In genomic region chrX:13251683-13252082, GRCm38 (mm10) we compare ENCODE assay signal across 33 mouse cellular contexts.
"Had no signal": no experiment of that assay in that cellular context is flagged by ENCODE, and none has a peak within 500 bp of the region (broad histone marks: within the 10 kb centered on the region; RNA-seq: fewer than 3 reads in every experiment).

No protein-coding gene starts in this region.

- DNase-seq: heart, postnatal 10 days; heart, postnatal 36 days; heart, postnatal 4 days; kidney, adult 11 months; kidney, adult 18-20 months; kidney, adult 2 months; kidney, adult 8-10 months; kidney, adult 9 months; kidney, postnatal 10 days; kidney, postnatal 14 days; kidney, postnatal 25 days; kidney, postnatal 36 days; kidney, postnatal 4 days; layer of hippocampus, adult 9-11 months had no signal

- H3K27ac ChIP-seq: heart, embryonic 10.5 days; heart, embryonic 13.5 days; heart, embryonic 15.5 days; hindbrain, embryonic 10.5 days; hindbrain, embryonic 12.5 days; hindbrain, embryonic 13.5 days; hindbrain, embryonic 14.5 days; hindbrain, embryonic 15.5 days; hindbrain, postnatal 0 days; intestine, embryonic 15.5 days; kidney, embryonic 15.5 days; kidney, postnatal 0 days; layer of hippocampus, adult 2 months had no signal

- ATAC-seq: hindbrain, embryonic 16.5 days; hindbrain, postnatal 0 days; inflammation-experienced regulatory T-cells, adult 6 months; intestine, embryonic 15.5 days; intestine, embryonic 16.5 days; intestine, postnatal 0 days had no signal

- H3K9me3 ChIP-seq: heart, embryonic 10.5 days; heart, embryonic 12.5 days; heart, embryonic 13.5 days; heart, embryonic 15.5 days; hindbrain, embryonic 10.5 days; hindbrain, embryonic 12.5 days; hindbrain, embryonic 13.5 days; hindbrain, embryonic 15.5 days; intestine, embryonic 15.5 days; kidney, embryonic 15.5 days had no signal

- H3K27me3 ChIP-seq: intestine, embryonic 15.5 days had no signal

- H3K9ac ChIP-seq: heart, embryonic 12.5 days; heart, embryonic 13.5 days; heart, embryonic 15.5 days; hindbrain, embryonic 12.5 days; hindbrain, embryonic 13.5 days; hindbrain, embryonic 14.5 days; hindbrain, embryonic 15.5 days; intestine, embryonic 15.5 days; kidney, embryonic 15.5 days had no signal

- H3K36me3 ChIP-seq: heart, embryonic 10.5 days; heart, embryonic 12.5 days; heart, embryonic 13.5 days; heart, embryonic 15.5 days; hindbrain, embryonic 10.5 days; hindbrain, embryonic 12.5 days; hindbrain, embryonic 13.5 days; hindbrain, embryonic 15.5 days; intestine, embryonic 15.5 days; kidney, embryonic 15.5 days had no signal

- H3K4me1 ChIP-seq: heart, embryonic 10.5 days; heart, embryonic 12.5 days; heart, embryonic 13.5 days; heart, embryonic 15.5 days; hindbrain, embryonic 10.5 days; hindbrain, embryonic 12.5 days; hindbrain, embryonic 13.5 days; hindbrain, embryonic 15.5 days; intestine, embryonic 15.5 days; kidney, embryonic 15.5 days had no signal

- H3K4me3 ChIP-seq: heart, embryonic 10.5 days; heart, embryonic 12.5 days; heart, embryonic 13.5 days; heart, embryonic 15.5 days; hindbrain, embryonic 10.5 days; hindbrain, embryonic 12.5 days; hindbrain, embryonic 13.5 days; hindbrain, embryonic 15.5 days; intestine, embryonic 15.5 days; kidney, embryonic 15.5 days; layer of hippocampus, adult 2 months had no signal

- H3K4me2 ChIP-seq: heart, embryonic 11.5 days; heart, embryonic 12.5 days; heart, embryonic 13.5 days; heart, embryonic 15.5 days; hindbrain, embryonic 12.5 days; hindbrain, embryonic 13.5 days; hindbrain, embryonic 14.5 days; hindbrain, embryonic 15.5 days; intestine, embryonic 15.5 days; kidney, embryonic 15.5 days had no signal
